Mouse (Mus musculus) midbrain, embryonic 10.5 days (tissue): ENCODE data around the gene Slc48a1. TPM values are rescaled to one million over a fixed set of nuclear protein-coding genes. Genes with fewer than 3 reads are reported as not detected.

Source experiments
- DNase-seq: peaks from one replicate; pipeline ENCODE4 v3.0.0-alpha.2; 2017; ENCODE audit warnings: low spot score
- H3K27ac ChIP-seq: fragments of 300-500 bp; sonication (generic); replicated peaks from 2 replicates; pipeline ENCODE4 v1.5.1; 2016; ENCODE audit warnings: mild to moderate bottlenecking
- H3K27me3 ChIP-seq: fragments of 300-500 bp; sonication (generic); 2 replicates; pipeline ENCODE4 v1.6.1; 2016; ENCODE audit warnings: low read depth, mild to moderate bottlenecking; ENCODE audit not compliant: poor library complexity, severe bottlenecking
- H3K36me3 ChIP-seq: fragments of 300-500 bp; sonication (generic); 2 replicates; pipeline ENCODE4 v1.6.1; 2016; ENCODE audit warnings: mild to moderate bottlenecking, moderate library complexity
- H3K4me1 ChIP-seq: fragments of 300-500 bp; sonication (generic); 2 replicates; pipeline ENCODE4 v1.6.1; 2016
- H3K4me3 ChIP-seq: fragments of 300-500 bp; sonication (generic); 2 replicates; pipeline ENCODE4 v1.5.1; 2016; ENCODE audit warnings: mild to moderate bottlenecking, moderate library complexity
- H3K9me3 ChIP-seq: fragments of 300-500 bp; sonication (generic); replicated peaks from 2 replicates; pipeline ENCODE4 v1.6.1; 2016; ENCODE audit warnings: mild to moderate bottlenecking
- WGBS: fragments of 180-500 bp; shearing (Covaris S2); methylation state at CpG from one replicate; pipeline ENCODE4 v1.1.7; 2016; 5-methylcytosine and 5-hydroxymethylcytosine counted together
- polyA plus RNA-seq: library from polyadenylated mRNA; unstranded; fragments of >200 nt; fragmentation: Nextera tagmentation; extraction: Ambion mirVana; gene quantifications from 2 replicates; pipeline ENCODE4 v1.2.1, GENCODE M21; 2016

The Slc48a1 gene
- polyA plus RNA-seq, 1 experiment from 2014 or later, result 30.5 TPM

DNA sequence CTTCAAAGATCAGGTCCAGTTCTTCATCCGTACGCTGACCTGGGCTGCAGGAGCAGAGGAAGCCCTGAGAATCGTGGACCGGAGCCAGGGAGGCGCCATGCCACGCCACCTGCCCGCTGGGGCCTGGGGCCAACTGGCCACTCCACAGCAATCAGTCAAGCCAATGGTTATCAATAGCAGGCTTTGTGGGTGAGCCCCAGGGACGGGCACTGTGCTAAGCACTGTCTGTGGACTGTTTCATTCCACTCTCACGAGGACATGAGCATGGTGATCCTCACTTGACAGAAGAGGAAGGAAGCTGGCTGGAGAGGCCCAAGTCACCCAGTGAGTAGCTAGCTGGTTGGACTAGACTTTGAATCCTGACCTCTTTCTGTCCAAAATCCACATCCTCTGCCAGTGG, 18.3 kb upstream of the Slc48a1 start:
- Histone ChIP-seq H3K4me3 (no peak overlapping the region), H3K27ac (no peak overlapping the region), H3K27me3 (peaks cover 37% of the 10 kb centered on the region), H3K4me1 (peaks cover 43% of the 10 kb centered on the region), H3K36me3 (no peaks in the 10 kb centered on the region), H3K9me3 (no peaks in the 10 kb centered on the region)
- DNase-seq, result no peak
- 93% methylated on average over 9 of the region's 9 CpGs for WGBS

DNA sequence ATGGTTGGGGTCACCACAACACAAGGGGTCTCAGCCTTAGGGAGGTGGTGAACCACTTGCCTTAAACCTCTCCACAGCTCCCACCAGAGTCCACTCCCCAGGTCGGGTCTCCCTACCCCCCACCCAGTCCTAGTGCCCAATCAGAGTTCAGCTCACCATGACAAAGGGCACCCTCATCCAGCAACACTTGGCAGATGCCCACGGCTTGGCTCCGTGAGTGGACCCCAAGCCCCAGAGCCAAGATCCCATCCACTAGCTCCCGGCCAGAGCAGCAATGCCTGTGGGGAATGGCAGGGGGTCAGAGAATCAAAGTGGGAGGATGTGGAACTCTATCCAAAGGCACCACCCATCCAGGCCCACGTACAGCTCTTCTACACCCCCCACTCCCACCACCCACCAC, 17.4 kb upstream of the Slc48a1 start:
- 74% methylated on average over 5 of the region's 5 CpGs for WGBS
- H3K4me3 ChIP-seq, result no peak overlapping the region
- no peak for DNase-seq
- peaks cover 43% of the 10 kb centered on the region for H3K4me1 ChIP-seq
- no peaks in the 10 kb centered on the region for H3K9me3 ChIP-seq
- peaks cover 47% of the 10 kb centered on the region for H3K27me3 ChIP-seq
- H3K36me3 ChIP-seq, result no peaks in the 10 kb centered on the region
- no peak overlapping the region for H3K27ac ChIP-seq

DNA sequence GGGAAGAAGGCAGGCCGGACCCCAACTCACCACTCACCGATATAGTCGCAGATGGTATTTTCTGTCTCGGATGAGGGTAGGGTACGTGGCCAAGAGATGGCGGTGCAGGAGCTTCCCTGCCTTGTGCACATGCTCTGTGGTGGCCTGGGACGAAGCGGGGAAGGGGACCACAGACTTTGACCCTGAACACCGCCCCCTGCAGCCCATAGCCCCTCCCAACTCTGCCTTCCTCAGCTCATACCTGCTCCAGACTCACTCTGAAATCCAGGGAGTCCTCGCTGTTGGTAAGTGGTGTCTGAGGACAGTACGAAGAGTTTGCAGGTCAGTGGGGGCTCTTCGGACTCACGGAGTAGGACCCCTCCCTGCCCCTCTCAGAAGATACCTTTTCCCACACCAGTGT, 16.9 kb upstream of the Slc48a1 start:
- DNase-seq, result no peak
- H3K27me3 ChIP-seq, result peaks cover 52% of the 10 kb centered on the region
- H3K4me3 ChIP-seq, result no peak overlapping the region
- WGBS, result 41% methylated on average over 13 of the region's 13 CpGs
- H3K27ac ChIP-seq, result 0 out of 2 replicates have a peak overlapping the region, but pooled peaks have one; percentile 25
- H3K4me1 ChIP-seq, result peaks cover 44% of the 10 kb centered on the region
- no peaks in the 10 kb centered on the region for H3K9me3 ChIP-seq
- no peaks in the 10 kb centered on the region for H3K36me3 ChIP-seq

DNA sequence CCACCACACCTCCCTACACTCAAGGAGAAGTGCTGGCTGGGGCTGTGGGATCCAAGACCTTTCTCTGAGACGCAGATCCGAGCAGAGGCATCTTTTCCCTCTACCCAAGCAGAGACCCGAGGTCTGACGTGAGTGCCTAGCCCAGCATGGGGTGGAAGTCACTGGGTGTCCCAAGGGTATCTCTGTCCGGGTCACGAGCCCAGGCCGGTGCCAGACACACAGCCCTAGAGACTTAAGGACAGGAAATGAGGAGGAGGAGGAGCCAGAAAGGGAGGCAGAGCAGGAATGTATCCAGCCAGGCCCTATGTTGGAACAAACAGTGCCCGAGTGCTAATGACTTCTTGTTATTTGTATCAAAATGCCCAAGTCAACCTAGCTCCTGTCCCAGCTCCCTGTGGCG, 15.6 kb upstream of the Slc48a1 start:
- DNase-seq, result no peak
- Histone ChIP-seq H3K4me1 (peaks cover 57% of the 10 kb centered on the region), H3K9me3 (no peaks in the 10 kb centered on the region), H3K4me3 (no peak overlapping the region), H3K36me3 (no peaks in the 10 kb centered on the region), H3K27ac (no peak overlapping the region; the same call in 1 of the 2 replicates), H3K27me3 (peaks cover 65% of the 10 kb centered on the region)
- 71% methylated on average over 9 of the region's 9 CpGs for WGBS

DNA sequence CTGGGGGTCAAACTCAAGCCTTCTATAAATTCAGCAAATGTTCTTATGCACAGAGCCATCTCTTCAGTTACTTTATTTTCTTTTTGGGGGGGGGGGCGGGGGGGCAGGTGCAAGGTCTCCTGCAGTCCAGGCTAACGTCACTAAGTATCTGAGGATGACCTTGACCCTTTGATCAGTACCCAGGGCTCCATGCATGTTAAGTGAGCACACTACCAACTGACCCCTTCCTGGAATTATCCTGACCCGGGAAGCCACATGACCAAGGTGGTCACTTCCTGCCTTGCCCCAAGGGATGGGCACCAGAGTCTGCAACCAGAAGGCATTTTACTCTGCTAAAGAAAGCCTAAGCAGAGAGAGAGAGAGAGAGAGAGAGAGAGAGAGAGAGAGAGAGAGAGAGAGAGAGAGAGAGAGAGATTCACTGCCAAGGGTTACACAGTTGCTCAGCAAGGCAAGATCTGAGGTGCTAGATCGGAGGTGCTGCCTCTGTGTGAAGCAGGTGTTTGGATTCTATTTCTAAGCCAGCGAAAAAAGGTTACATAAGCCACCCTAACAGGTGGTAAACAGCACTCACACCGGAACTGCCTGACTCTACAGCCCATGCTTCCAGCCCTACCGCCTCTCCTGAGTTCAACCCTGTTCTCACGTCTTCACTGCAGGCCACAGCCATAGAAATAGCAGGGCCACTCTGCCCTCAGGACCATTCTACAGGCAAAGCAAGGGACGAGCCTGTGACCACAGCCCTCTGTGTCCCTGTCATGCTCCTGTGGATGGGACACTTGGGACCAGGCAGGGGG, 14.9 kb upstream of the Slc48a1 start:
- H3K36me3 ChIP-seq, result no peaks in the 10 kb centered on the region
- H3K27me3 ChIP-seq, result peaks cover 72% of the 10 kb centered on the region
- no peak for DNase-seq
- peaks cover 64% of the 10 kb centered on the region for H3K4me1 ChIP-seq
- H3K27ac ChIP-seq, result no peak overlapping the region
- no peaks in the 10 kb centered on the region for H3K9me3 ChIP-seq
- WGBS, result 69% methylated on average over 9 of the region's 9 CpGs
- no peak overlapping the region for H3K4me3 ChIP-seq

DNA sequence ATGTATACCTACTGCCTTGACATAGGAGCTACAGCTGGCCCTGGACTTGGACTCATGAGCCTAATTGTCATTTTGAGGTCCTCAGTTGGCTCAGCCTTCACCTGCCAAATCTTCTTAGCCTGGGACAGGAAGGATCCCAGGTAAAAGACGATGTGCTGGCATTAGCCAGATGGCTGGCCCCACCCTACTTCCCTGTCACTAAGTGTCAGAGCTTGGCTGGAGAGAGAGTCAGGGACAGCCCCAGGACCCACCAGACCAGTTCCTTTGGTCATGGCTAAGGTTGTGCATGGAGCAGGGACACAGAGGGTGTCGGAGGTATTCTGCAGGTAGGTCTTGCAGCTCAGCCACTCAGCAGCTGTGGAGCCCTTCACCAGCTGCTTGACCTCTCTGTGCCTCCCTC, 13.8 kb upstream of the Slc48a1 start:
- no peak overlapping the region for H3K4me3 ChIP-seq
- no peak overlapping the region for H3K27ac ChIP-seq
- WGBS, result 88% methylated on average over 2 of the region's 2 CpGs
- peaks cover 83% of the 10 kb centered on the region for H3K27me3 ChIP-seq
- no peaks in the 10 kb centered on the region for H3K9me3 ChIP-seq
- peaks cover 65% of the 10 kb centered on the region for H3K4me1 ChIP-seq
- no peaks in the 10 kb centered on the region for H3K36me3 ChIP-seq
- DNase-seq, result no peak

DNA sequence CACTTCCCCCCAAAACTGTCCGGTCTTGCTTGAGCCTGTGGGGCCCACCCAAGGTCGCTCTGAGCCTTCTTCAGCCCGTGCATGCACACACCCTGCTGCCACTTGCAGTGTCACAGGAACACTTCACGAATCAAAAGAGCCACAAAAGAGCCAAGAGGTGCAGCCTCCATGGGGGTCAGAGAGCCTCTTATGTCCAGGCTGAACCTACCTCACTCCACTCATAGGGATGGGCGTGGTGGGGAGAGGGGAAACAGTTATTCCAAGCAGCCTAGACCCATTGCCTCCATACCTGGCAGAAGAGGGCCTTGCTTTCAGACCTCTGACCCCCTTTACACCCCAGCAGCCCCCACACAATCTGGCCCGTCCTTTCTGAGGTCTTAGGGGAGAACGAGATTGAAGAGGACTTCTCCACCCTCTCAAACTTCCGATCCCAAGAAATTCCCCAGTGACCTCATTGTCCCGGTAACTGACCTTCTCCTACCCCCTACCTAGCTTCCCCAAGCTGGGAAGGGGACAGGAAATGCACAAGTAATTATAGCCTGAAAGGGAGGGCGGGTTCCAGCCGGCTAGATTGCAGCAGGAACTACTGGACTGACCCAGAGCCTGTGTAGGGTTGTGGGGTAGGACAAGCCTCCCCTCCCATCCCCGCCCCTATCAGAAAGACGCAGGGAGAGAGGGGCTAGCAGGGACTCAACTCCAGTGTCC, 13.1 kb upstream of the Slc48a1 start:
- 37% methylated on average over 13 of the region's 13 CpGs for WGBS
- Histone ChIP-seq H3K27me3 (peaks cover 90% of the 10 kb centered on the region), H3K36me3 (no peaks in the 10 kb centered on the region), H3K9me3 (no peaks in the 10 kb centered on the region), H3K4me1 (peaks cover 65% of the 10 kb centered on the region), H3K27ac (no peak overlapping the region; the same call in 1 of the 2 replicates), H3K4me3 (0 out of 2 replicates have a peak overlapping the region, but pooled peaks have one; percentile 61)
- no peak for DNase-seq

DNA sequence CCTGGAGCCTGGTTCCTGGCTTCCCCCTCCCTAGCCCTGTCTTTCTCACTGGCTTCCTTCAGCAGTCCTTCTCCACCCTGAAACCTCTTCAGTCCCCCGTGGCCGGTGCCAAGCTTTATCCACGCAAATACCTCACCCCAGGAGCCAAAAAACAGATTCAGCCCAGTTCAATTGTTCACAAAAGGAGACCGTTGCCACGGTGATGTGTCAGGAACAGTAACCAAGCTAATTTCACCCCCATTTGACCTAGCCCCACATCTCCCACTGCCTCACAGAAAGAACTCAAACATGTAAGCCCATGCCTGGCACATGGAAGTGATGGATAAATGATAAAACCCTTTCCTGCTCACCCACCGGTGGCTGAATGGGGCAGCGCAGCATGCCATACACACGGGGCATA, 12.1 kb upstream of the Slc48a1 start:
- Histone ChIP-seq H3K27ac (peak overlapping the region; percentile 79), H3K27me3 (peaks cover 95% of the 10 kb centered on the region), H3K4me3 (peak overlapping the region; percentile 61), H3K9me3 (no peaks in the 10 kb centered on the region), H3K36me3 (no peaks in the 10 kb centered on the region), H3K4me1 (peaks cover 62% of the 10 kb centered on the region)
- peak; percentile 52 for DNase-seq
- 22% methylated on average over 8 of the region's 8 CpGs for WGBS

DNA sequence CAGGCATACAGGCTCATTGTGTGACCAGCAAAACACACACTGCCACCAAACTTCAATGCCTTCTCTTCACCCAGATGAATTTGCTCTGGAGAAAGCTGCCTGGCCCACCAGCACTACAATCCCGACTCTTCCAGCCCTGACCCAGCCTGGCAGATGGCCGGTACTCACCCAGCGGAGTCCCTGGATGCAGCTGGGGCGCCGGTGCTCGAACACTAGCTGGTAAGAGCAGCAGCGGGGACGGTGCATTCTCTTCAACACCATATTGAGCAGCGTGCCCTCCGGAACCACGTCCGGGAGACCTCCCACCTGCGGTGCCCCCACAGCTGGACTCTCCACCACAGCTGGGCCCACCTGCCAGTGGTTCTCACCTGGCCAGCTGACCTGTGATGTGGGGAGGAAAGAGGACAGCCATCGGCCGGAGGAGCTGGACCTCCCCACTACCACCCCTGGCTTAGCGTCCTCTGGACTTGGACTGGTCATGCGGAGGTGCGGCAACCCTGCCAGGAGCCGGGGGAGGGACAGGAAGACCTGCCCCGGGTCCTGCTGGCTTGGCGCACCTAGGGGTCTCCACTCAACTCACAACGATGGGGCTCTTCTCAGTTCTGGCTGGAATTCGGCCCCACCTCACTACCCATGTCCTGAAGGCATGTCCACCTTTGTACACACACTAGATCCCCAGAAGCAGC, 11.6 kb upstream of the Slc48a1 start:
- 8% methylated on average over 23 of the region's 23 CpGs for WGBS
- H3K9me3 ChIP-seq, result no peaks in the 10 kb centered on the region
- peak overlapping the region; percentile 79 for H3K27ac ChIP-seq
- peaks cover 94% of the 10 kb centered on the region for H3K27me3 ChIP-seq
- peaks cover 57% of the 10 kb centered on the region for H3K4me1 ChIP-seq
- H3K4me3 ChIP-seq, result peak overlapping the region; percentile 61
- H3K36me3 ChIP-seq, result no peaks in the 10 kb centered on the region
- DNase-seq, result peak; percentile 39

DNA sequence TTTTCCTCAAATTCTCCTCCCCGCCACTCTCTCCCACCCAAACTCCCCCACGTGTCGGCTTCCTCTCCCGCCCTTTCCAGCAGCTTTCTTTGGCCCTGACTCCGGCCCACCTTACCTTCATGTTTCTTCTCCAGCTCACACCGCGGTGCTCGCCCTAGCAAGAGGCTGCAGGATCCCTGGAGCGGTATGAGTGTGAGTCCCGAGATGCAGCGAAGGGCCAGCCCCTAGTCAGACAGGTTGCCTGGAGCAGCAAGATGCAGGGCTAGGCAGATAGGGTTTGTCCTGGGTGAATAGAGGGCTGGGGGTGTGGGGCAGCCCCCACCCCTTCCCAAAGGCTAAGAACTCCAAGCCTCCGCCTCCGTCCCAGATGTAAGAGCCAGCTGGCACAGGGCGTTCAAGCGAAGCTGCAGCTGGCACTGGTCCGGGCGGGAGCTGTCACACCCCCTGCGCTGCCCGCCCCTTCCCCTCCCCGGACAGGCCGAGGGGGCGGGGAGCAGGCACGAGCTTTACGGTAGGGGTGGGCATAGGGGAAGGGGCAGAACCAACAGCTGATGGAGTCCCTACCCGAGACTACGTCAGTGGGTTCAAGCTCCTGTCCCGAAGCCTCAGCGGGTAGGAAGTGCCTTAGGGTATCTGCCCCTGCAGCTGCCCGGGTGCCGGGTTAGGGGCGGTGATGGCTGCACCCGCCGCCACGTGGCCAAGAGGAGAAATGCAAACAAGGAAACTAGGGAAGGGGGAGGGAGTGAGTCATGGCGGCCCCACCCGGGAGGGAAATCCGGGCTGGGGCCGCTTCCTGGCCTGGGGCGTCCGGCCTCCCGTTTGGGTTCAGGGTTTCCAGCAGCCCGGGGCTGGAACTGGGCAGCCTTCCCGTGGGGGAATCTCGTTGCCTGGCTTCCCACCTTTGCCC, 10.8 kb upstream of the Slc48a1 start, which contains the start of gene Rapgef3:
Rapgef3 (minus strand) TSS at position 693 of the 907 bp plus-strand sequence.
- Histone ChIP-seq H3K9me3 (no peaks in the 10 kb centered on the region), H3K4me1 (peaks cover 52% of the 10 kb centered on the region), H3K27ac (peak within 1 kb of the TSS; percentile 79), H3K36me3 (no peaks in the 10 kb centered on the region), H3K27me3 (peaks cover 86% of the 10 kb centered on the region), H3K4me3 (peak within 1 kb of the TSS; percentile 61)
- peak; percentile 81 for DNase-seq
- WGBS, result under 1% methylated on average over 44 of the region's 44 CpGs

DNA sequence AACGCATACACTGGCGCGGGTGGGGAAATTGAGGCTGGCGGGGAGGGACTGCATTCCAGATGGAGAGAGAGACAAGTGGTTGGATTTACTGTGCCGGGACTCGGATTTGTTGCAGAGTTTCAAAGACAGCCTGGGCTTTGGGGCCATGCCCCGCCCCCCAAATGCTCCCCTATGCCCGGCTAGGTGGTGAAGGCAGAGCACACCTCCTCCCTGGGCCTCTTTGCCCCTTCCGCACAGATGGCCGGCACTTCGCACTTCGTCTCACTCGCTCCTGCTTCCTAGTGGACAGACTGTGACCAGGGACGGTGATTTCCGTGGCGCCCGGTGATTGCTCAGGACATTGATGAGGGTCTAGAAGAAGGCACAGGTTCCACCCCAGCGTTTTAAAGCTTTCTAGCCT, 10.1 kb upstream of the Slc48a1 start:
- H3K9me3 ChIP-seq, result no peaks in the 10 kb centered on the region
- H3K36me3 ChIP-seq, result no peaks in the 10 kb centered on the region
- peak; percentile 47 for DNase-seq
- H3K4me1 ChIP-seq, result peaks cover 53% of the 10 kb centered on the region
- 1% methylated on average over 18 of the region's 18 CpGs for WGBS
- H3K27ac ChIP-seq, result peak overlapping the region; percentile 79
- H3K27me3 ChIP-seq, result peaks cover 82% of the 10 kb centered on the region
- H3K4me3 ChIP-seq, result peak overlapping the region; percentile 61

DNA sequence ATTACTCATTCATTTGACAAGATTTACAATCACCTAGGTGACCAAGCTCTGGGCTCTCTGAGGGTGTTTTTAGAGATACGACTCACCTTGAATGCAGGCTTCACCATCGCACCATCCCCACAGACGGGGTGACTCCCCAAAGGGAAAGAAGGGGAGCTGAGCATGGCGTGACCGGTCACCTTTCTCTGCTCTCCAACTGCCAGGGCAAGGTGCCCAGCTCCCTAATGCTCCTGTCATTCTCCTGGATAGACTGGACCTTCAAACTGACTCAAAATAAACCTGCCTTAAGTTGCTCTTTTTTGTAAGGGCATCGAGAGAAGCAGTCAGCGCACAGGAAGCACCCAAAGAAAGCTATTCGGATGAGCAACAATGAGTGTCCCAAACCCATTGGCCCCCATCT, 8.0 kb upstream of the Slc48a1 start:
- Histone ChIP-seq H3K4me1 (peaks cover 51% of the 10 kb centered on the region), H3K27ac (no peak overlapping the region), H3K4me3 (no peak overlapping the region), H3K27me3 (peaks cover 79% of the 10 kb centered on the region), H3K9me3 (no peaks in the 10 kb centered on the region), H3K36me3 (no peaks in the 10 kb centered on the region)
- no peak for DNase-seq
- WGBS, result 84% methylated on average over 8 of the region's 8 CpGs
